Mouse (Mus musculus): ENCODE measurements at regions not wholly inside any gene's neighbourhood (a gene's known extent, or its start where the extent isn't known, plus 50 kb on each side); places are given as distances from the start of the nearest gene placed in this dataset.

DNA sequence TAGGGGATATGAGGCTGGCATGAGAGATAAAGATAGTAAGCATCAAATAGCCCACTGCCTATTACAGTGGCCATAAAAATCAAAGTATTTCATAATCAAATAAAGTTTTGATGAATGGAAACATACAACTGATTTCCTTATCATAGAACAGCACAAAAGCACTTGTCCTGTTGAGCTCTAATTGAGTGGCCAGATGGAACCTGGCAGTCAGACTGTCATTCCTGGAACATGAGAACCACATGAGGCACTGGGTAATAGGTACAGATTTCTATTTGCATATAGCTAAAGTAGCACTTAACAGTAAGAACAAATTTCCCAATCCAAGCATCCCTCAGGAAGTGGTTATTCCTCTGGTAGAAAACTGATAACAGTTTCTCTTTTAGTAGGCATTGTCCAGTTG is 732.3 kb downstream of the Hdgfl1 start:
- TF ChIP-seq POLR2A (IDR thresholded peaks at IDR 0.05; ENCODE audit: borderline replicate concordance, extremely low read depth, low read depth, low read length) (no peak), CTCF (IDR thresholded peaks at IDR 0.05; ENCODE audit: insufficient read depth, low read length) (no peak)
- Histone ChIP-seq H3K4me1 (ENCODE audit: control insufficient read depth, insufficient read depth, low read length) (no peaks in the 10 kb centered on the region), H3K4me3 (replicated peaks; ENCODE audit: extremely low read depth, low read depth, low read length) (no peak overlapping the region)
- no peak for DNase-seq

DNA sequence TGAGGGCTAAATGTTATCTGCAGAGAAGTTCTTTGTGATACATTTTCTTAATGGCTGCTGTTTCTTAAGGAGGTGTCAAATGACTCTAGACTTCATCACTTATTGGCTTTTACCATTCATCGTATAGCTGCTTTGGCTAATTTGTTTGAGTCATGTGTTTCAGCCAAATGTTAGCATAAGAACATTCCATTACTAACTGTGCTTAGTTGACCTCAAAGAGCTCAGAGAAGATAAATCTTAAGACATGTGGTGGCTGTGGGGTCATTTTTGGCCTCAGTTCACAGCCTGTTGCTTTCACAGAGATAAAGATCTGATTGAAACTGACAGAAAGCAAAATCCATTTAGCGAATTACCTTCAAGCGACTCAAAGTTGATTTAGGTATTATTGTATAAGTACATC is 743.6 kb downstream of the Hdgfl1 start:
- no peak for TF ChIP-seq CTCF (IDR thresholded peaks at IDR 0.05; ENCODE audit: insufficient read depth, low read length)
- no peak for TF ChIP-seq POLR2A (IDR thresholded peaks at IDR 0.05; ENCODE audit: borderline replicate concordance, extremely low read depth, low read depth, low read length)
- no peak for DNase-seq
- H3K4me3 ChIP-seq (replicated peaks; ENCODE audit: extremely low read depth, low read depth, low read length) = no peak overlapping the region
- no peaks in the 10 kb centered on the region for H3K4me1 ChIP-seq (ENCODE audit: control insufficient read depth, insufficient read depth, low read length)
- 50% methylated on average over 3 of the region's 3 CpGs for WGBS

DNA sequence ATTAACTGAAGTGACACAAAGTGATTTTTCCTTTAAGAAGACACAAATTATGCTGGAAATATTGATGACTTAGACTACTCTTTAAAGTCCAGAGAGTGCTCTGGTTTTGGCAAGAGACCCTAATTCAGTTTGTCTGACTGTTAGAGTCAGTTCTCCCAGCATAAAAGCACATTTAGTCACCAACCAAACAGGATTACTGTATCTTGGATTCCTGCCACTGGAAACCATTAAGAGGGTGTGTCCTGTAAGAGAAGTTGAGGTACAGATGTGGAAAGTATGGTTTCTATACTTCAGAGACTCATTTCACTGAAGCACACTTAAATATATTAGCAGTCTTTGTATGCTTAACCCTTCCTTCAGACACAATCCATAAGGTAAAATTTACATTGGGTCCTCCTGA is 745.3 kb downstream of the Hdgfl1 start:
- Histone ChIP-seq H3K4me1 (ENCODE audit: control insufficient read depth, insufficient read depth, low read length) (no peaks in the 10 kb centered on the region), H3K4me3 (replicated peaks; ENCODE audit: extremely low read depth, low read depth, low read length) (no peak overlapping the region)
- DNase-seq = no peak
- TF ChIP-seq POLR2A (IDR thresholded peaks at IDR 0.05; ENCODE audit: borderline replicate concordance, extremely low read depth, low read depth, low read length) (no peak), CTCF (IDR thresholded peaks at IDR 0.05; ENCODE audit: insufficient read depth, low read length) (no peak)

DNA sequence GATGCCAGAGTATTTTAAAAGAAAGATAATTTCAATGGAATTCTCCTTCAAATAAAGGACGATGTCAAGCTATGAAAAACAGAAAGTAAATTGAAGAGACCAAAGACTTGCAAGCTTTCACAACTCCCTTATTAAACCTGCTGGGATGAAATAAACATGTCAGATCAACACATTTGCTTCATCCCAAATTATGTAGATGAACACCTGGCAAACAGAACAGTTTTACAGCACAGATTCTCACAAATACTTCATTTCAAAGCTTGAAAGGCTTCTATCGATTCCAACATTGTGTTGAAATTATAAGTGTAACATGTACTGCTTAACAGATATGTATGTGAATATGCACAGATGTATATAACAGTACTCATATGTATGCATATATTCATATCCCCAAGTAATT is 749.5 kb downstream of the Hdgfl1 start:
- H3K4me3 ChIP-seq (replicated peaks; ENCODE audit: extremely low read depth, low read depth, low read length) = no peak overlapping the region
- 86% methylated on average over 2 of the region's 2 CpGs for WGBS
- DNase-seq = no peak
- TF ChIP-seq CTCF (IDR thresholded peaks at IDR 0.05; ENCODE audit: insufficient read depth, low read length) (no peak), POLR2A (IDR thresholded peaks at IDR 0.05; ENCODE audit: borderline replicate concordance, extremely low read depth, low read depth, low read length) (no peak)
- H3K4me1 ChIP-seq (ENCODE audit: control insufficient read depth, insufficient read depth, low read length) = no peaks in the 10 kb centered on the region

DNA sequence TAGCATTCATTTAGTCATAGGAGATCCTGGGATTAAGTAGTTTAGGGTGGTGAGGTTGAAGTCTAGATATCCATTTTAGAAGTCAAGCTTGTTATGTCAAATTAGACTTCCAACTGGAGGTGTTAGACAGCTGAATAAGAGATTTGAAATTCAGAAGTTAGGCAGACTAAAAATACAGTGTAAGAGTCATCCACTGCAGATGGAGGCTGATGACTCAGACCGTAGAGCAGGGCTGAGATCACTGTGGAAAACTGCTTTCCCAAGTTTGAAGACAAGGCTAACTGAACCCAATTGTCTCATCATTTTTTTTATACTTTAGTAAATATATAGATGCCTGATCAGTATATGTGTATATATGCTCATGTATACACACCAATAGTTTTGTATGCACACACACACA is 738.8 kb upstream of the Nrsn1 start:
- DNase-seq = no peak
- Histone ChIP-seq H3K4me3 (replicated peaks; ENCODE audit: extremely low read depth, low read depth, low read length) (no peak overlapping the region), H3K4me1 (ENCODE audit: control insufficient read depth, insufficient read depth, low read length) (no peaks in the 10 kb centered on the region)
- TF ChIP-seq CTCF (IDR thresholded peaks at IDR 0.05; ENCODE audit: insufficient read depth, low read length) = no peak
- TF ChIP-seq POLR2A (IDR thresholded peaks at IDR 0.05; ENCODE audit: borderline replicate concordance, extremely low read depth, low read depth, low read length) = no peak
- WGBS = 78% methylated on average over 1 of the region's 1 CpGs

DNA sequence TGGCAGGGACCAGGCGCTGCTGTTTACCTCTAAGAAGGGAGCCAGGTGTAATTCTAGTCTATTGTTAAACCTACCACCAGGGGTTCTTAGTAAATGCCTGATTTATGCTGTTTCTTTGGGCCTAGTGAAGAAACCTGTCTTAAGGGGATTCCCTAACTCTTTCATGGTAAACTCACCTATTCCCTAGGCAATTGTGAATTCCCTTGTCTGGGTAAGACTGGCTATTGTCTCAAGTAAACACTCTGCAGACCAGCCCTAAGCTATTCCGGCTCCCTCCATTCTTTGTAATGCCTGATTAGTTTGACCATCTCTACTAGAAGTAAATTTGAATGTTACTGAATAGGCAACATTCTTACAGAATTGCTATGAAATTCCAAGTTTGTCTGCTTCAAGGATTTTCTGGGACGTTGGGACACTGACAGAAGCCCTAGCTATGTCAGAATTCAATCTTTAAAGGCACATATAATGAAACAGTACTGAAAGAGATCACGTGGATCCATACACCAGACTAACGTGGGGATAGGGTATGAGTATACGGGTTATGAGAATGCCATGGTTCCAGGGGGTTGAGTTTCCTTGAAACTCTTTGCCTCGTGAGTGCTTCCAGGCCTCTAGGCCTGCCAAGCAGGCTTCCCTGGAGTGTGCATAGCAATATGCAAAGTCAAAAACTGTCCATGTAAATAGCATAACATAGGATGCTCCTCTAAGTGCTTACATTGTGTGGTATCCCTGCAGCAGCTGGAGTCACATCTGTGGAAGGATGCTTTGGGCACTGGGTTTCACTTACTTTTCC is 734.7 kb upstream of the Nrsn1 start:
- TF ChIP-seq POLR2A (IDR thresholded peaks at IDR 0.05; ENCODE audit: borderline replicate concordance, extremely low read depth, low read depth, low read length) (no peak), CTCF (IDR thresholded peaks at IDR 0.05; ENCODE audit: insufficient read depth, low read length) (no peak)
- 92% methylated on average over 7 of the region's 7 CpGs for WGBS
- no peak for DNase-seq
- Histone ChIP-seq H3K4me3 (replicated peaks; ENCODE audit: extremely low read depth, low read depth, low read length) (no peak overlapping the region), H3K4me1 (ENCODE audit: control insufficient read depth, insufficient read depth, low read length) (no peaks in the 10 kb centered on the region)

DNA sequence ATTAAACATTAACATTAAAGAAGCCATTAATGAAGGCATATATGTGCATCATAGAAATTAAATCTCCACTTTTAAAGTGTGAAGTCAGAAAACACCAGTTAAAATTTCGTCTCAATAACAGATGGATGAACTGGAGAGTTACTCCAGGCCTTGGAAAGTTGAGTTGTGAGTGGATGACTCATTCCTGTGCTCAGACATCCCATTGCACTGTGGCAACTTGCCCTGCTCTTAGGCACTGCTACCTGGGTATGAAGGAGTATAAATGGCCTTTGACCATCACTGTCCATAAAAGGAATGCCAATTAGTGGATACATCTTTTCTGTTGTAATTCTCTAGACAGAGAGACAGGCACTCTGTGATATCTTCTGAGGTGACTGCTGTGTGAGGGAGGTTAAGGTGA is 723.2 kb upstream of the Nrsn1 start:
- no peak overlapping the region for H3K4me3 ChIP-seq (replicated peaks; ENCODE audit: extremely low read depth, low read depth, low read length)
- TF ChIP-seq POLR2A (IDR thresholded peaks at IDR 0.05; ENCODE audit: borderline replicate concordance, extremely low read depth, low read depth, low read length) (no peak), CTCF (IDR thresholded peaks at IDR 0.05; ENCODE audit: insufficient read depth, low read length) (no peak)
- 39% methylated on average over 1 of the region's 1 CpGs for WGBS
- no peak for DNase-seq
- H3K4me1 ChIP-seq (ENCODE audit: control insufficient read depth, insufficient read depth, low read length) = no peaks in the 10 kb centered on the region

DNA sequence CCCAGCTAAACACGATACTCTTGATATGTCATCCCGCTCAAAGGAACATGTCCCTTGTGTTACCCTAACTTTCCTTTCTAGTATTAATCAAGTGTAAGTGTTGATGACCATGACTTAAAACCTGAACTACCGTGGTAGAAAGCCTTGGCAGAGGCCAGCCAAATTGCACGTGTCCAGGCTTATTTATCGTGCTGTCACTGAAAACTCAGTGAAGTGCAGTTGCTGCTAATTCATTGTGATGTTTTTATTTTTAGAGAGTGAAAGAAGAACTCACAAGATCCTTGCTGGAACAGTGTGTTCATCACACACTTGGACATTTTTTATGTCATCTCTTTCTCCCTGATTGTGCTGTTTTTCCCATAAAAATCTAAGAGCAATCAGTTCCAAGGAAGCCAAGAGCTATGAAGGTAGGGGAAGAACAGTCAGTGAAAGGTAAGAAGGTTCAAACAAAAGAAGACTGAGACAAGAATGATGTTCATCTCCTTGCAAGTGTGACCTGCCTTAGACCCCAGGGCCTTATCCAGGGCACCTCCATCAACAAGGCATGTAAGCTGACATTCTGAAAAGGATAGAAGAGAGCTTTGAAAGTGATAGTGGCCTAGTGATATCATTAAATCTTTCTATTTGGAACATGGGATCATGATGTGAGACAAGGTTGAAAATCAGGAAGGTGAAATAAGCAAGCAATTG is 718.9 kb upstream of the Nrsn1 start:
- WGBS = 63% methylated on average over 5 of the region's 5 CpGs
- no peak for DNase-seq
- no peak overlapping the region for H3K4me3 ChIP-seq (replicated peaks; ENCODE audit: extremely low read depth, low read depth, low read length)
- H3K4me1 ChIP-seq (ENCODE audit: control insufficient read depth, insufficient read depth, low read length) = no peaks in the 10 kb centered on the region
- TF ChIP-seq CTCF (IDR thresholded peaks at IDR 0.05; ENCODE audit: insufficient read depth, low read length) = no peak
- no peak for TF ChIP-seq POLR2A (IDR thresholded peaks at IDR 0.05; ENCODE audit: borderline replicate concordance, extremely low read depth, low read depth, low read length)

DNA sequence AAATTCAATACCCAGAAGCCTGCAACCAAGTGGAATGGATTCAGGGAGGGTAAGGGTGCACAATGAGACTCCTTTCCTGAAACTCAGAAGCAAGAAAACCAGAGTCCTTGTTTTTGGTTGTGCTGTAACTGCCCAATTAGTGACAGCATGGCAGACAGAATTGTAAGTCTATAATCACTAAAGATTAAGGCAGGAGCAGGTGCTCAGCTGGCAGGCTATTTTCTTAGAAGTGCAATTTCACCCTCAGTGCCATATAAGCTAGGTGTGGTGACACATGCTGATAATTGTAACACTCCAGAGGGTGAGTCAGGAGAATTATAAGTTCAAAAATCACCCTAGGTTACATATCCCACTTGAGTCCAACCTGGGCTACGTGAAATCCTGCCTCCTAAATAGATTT is 714.2 kb upstream of the Nrsn1 start:
- WGBS = 90% methylated on average over 1 of the region's 1 CpGs
- no peak overlapping the region for H3K4me3 ChIP-seq (replicated peaks; ENCODE audit: extremely low read depth, low read depth, low read length)
- TF ChIP-seq CTCF (IDR thresholded peaks at IDR 0.05; ENCODE audit: insufficient read depth, low read length) = no peak
- no peak for TF ChIP-seq POLR2A (IDR thresholded peaks at IDR 0.05; ENCODE audit: borderline replicate concordance, extremely low read depth, low read depth, low read length)
- H3K4me1 ChIP-seq (ENCODE audit: control insufficient read depth, insufficient read depth, low read length) = no peaks in the 10 kb centered on the region
- no peak for DNase-seq

DNA sequence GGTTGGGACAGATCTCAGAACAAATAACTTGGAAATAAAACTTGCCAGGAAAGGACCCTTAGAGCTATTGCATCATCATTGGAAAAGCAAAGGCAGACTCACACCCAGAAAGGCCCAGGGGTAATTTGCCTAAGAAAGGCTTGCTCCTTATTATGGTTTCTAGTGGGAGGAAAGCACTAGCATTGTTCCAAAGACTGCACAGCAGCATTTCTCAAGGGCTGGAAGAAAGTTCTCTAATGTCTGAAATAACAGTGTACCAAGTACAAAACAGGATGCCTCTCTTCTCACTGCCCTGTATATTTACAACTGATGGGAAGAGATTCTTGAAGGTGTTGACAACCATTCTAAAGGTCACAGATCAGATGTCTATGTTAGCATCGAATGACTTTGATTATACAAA is 713.4 kb upstream of the Nrsn1 start:
- H3K4me1 ChIP-seq (ENCODE audit: control insufficient read depth, insufficient read depth, low read length) = no peaks in the 10 kb centered on the region
- no peak for DNase-seq
- no peak overlapping the region for H3K4me3 ChIP-seq (replicated peaks; ENCODE audit: extremely low read depth, low read depth, low read length)
- TF ChIP-seq CTCF (IDR thresholded peaks at IDR 0.05; ENCODE audit: insufficient read depth, low read length) (no peak), POLR2A (IDR thresholded peaks at IDR 0.05; ENCODE audit: borderline replicate concordance, extremely low read depth, low read depth, low read length) (no peak)
- 64% methylated on average over 1 of the region's 1 CpGs for WGBS

Measured in lung, adult 2 months (tissue).